Mouse (Mus musculus) erythroid progenitor cell, adult 5-6 weeks (primary cell): Measurements from ENCODE around the gene Slc31a1. TPM values are rescaled to one million over a fixed set of nuclear protein-coding genes. Genes with fewer than 3 reads are reported as not detected.

Source experiments
- ATAC-seq: replicated peaks from 2 replicates; pipeline ENCODE4 v1.8.0; 2016; ENCODE audit warnings: moderate number of reproducible peaks, mild to moderate bottlenecking, moderate TSS enrichment, inconsistent platforms; ENCODE audit not compliant: poor library complexity, low FRiP score, severe bottlenecking
- total RNA-seq, 2 experiments: library from RNA; stranded (forward) in 1 of 2; stranded (reverse) in 1 of 2; fragments of 150-400 nt in 1 of 2; fragments of 186-747, 209-891 nt in 1 of 2; gene quantifications; 2 replicates each; pipeline versions ENCODE4 v1.2.3 to v1.2.4; 2015 to 2017; ENCODE audit warnings: low replicate concordance in 2 of 2

Gene Slc31a1
- total RNA-seq, 2 experiments from 2014 or later, result 4.5 to 6.7 TPM

DNA sequence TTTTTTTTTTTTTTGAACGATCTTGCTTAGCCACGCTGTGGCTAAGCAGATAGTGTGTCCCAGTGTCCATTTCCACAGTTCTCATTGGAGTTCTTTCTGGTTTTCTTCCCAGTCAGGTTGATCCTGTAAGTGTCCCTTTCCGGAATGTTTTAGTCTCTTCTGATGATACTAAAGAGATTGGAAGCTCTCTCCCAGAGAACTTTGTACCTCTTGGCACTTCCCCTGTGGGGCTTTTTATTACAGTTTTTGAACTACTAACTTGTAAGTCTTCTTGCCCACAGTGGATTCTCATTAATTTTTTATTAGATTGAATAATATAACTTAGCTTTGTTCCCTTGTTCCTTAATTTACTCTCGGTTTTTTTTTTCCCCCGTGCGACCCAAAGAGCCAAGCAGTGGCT, 1.0 kb downstream of the Slc31a1 start:
- ATAC-seq, result no peak

DNA sequence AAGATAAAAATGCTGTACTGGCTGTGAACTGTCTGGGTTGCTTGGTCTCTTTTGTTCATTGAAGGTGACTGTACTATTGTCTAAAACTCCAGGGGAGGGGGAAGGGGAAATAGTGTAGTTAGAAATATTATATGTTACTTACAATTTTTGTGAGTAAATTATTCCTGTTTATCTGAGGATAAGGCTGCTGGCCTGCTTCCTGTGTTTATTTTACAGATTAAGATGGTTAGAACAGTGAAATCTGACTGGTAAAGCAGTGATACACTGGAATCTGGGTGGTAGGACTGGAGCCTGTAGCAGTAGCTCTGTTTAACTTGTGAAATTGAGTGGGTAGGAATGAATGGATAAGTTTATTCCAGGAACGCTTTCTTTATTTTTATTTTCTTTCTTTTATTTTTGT, 1.5 kb downstream of the Slc31a1 start:
- ATAC-seq, result no peak

DNA sequence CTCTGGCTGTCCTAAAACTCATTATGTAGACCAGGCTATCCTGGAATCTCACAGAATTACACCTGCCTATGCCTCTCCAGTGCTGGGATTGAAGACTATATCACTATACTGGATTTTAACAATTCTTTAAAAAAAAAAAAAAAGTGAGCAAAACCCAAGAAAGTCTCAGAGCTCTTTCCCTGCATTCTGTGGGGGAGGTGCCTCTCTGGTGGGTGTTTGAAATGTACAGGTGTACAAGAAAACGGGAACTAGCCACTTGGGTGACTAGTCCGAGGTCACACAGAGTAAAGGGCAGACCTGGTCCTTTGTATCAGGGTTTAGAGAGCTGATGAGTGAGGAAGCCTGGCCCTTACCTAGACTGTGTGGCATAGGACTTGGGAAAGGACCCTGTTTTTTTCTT, 1.9 kb downstream of the Slc31a1 start:
- ATAC-seq, result no peak

DNA sequence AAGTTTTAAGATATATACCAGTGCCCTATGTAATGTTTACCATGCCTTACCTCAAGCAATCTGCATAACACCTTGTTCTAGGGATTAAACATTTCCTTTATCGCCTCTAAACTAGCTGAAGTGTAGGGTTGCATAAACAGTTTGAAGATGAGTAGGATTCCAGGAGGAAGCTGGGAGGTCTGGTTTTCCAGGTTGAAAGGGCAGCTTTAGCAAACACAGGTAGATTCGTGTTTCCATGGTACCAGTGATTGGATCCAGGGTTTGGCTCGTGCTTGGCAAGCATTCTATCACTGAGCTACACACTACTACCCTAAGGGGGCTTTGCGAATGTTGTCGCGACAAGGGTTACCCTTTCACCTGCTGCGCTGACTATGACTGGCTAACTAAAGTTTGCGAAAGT, 3.8 kb downstream of the Slc31a1 start:
- ATAC-seq, result no peak

- ATAC-seq, result no peak
These were observed 5.8 kb downstream of the Slc31a1 start for GRCm38 (mm10) chr4:62366291-62366690.

GRCm38 (mm10) chr4:62367586-62367985, 7.1 kb downstream of the Slc31a1 start:
- ATAC-seq, result no peak

GRCm38 (mm10) chr4:62369091-62369490, 8.6 kb downstream of the Slc31a1 start:
- peak; percentile 60 for ATAC-seq

GRCm38 (mm10) chr4:62372410-62372809, 11.9 kb downstream of the Slc31a1 start:
- ATAC-seq, result no peak

DNA sequence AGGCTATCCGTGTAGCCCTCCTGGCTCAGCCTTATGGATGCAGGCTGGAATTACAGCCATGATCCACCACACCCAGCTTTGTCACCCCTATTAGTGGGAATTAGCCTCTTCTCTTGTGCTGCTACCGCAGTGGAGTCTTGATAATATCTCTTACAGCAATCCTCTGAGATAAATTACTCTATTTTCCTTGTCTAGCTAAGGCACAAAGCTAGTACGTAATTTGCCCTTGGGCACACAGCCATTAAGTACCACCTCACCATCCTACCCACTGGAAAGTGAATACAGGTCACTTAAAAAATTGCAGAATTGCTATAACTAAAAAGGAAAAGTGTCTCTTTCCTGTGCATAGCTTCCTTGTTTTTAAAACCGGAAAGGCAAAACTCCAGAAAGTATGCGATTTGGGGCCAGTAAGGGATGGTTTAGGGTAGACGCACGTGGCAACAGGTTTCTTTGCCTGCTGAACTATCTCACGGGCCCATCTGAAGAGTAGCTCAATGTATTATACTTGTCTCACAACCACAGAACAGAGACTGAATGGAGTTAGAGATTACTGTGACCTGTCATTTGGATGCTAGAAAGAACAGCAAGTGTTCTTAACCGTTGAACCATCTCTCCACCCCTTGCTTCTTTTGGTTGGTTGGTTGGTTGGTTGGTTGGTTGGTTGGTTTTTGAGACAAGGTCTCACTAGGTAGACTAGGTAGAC, 12.4 kb downstream of the Slc31a1 start:
- no peak for ATAC-seq

- no peak for ATAC-seq
These were observed 13.1 kb downstream of the Slc31a1 start for GRCm38 (mm10) chr4:62373668-62374067.

DNA sequence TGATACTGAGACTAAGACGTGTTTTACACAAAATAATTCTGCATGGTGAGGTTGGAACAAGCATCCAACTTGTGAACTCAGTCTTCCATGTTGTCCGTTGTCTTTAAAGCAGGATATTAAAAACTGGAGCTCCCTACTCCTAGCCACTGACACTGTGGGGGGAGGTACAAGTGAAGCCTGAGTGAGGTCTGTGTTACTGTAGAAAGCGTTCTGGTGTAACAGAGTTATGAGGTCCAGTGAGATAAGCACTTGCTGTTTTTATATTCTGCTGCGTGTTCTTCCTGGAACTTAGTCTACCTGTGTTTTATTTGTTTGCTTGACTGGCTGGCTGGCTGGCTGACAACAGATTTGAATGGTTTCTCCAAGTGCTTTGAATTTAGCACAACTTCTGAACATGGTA, 13.8 kb downstream of the Slc31a1 start:
- no peak for ATAC-seq

- ATAC-seq, result no peak
These were observed 15.6 kb downstream of the Slc31a1 start for GRCm38 (mm10) chr4:62376123-62376522.

GRCm38 (mm10) chr4:62379724-62380381, 19.3 kb downstream of the Slc31a1 start:
- ATAC-seq, result no peak

- ATAC-seq, result no peak
These were observed 22.7 kb downstream of the Slc31a1 start for GRCm38 (mm10) chr4:62383207-62383606.

DNA sequence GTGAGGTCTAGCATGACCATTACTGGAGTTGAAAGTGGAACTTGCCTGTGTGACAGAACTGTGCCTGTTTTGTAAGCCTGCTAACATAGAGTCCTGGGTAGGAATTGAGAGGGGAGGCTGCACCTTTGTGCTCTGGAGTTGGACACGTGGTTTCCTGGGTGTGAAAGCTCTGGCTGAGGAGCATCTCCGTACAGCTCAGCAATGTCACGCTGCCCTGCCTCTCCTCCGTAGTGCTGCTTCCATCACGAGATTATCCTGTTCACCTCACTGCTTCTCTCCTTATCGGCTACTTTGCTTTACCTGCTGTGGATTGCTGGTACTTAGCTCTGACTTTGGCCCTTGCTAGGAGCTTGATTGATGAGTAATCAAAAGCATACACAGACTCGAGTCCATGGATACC, 23.2 kb downstream of the Slc31a1 start:
- ATAC-seq, result no peak

DNA sequence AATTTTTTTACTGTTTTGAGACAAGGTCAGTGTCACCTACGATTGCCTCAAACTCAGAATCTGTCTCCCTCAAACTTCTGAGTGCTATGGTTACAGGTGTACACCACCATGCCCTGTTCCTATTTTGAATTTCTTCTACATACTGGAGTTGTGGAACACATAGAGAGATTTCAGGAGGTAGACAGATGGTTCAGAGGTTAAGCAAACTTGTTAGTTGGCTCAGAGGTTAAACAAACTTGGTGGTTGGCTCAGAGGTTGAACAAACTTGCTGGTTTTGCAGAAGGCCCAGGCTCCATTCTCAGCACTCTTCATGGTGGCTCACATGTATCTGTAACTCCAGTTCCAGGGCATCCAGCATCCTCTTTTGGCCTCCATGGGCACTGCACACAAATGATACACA, 23.6 kb downstream of the Slc31a1 start:
- no peak for ATAC-seq

DNA sequence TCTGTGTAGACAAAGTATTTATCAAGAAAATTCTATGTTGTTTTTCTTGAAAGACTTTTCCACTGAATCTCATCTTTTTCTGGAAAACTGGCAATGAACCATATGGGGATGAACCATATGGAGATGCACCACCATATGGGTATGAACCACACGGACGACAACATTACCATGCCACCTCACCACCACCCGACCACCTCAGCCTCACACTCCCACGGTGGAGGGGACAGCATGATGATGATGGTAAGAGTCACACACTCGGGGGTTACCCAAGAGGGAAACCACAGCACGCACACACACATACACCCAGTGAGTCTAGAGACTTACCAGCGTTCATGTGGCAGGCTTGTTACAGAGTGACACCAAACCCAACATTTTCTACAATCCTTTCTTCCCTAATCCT, 24.9 kb downstream of the Slc31a1 start:
- ATAC-seq, result no peak

DNA sequence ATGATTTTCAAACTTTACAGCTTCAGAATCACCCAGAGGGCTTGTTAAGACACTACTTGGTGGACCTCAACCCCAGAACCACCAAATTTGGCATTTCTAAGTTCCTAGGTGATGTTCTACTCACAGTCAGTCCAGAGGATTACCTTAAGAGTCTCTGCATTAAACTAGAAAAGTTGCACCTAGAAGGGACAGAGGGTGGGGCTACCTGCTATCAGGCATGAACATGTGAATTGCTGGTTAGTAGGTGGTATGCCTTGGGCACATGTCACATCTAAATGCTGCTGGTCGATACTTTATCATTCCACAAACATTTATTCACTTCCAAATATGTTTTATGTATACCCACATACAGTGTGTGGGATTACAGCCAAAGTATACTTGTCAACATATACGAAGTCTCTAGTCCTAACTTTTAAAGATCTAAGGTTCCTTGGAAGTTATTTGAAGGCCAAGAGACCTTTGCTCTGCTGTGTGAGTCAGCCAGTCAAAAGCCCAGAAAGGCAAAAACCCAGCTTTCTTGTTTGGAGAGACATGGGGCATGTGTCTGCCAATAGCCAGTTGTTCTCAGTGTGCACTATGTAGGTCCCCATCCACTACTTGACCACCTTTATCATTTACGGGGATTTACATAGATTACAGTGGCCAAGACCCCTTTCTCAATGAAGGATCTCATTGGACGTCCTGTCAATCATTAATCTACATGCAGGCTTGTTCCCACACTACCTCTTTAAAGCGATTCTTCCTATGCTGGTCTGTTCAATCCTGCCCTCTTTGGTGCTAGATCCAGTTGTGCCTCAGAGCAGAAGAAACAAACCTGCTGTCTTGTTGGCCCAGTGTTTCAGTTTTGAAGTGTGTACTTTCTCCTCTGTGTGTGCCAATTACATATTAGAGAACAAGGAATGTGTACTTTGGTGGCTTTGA, 29.3 kb downstream of the Slc31a1 start:
- ATAC-seq, result peak; percentile 58

GRCm38 (mm10) chr4:62391892-62392291, 31.4 kb downstream of the Slc31a1 start:
- no peak for ATAC-seq

DNA sequence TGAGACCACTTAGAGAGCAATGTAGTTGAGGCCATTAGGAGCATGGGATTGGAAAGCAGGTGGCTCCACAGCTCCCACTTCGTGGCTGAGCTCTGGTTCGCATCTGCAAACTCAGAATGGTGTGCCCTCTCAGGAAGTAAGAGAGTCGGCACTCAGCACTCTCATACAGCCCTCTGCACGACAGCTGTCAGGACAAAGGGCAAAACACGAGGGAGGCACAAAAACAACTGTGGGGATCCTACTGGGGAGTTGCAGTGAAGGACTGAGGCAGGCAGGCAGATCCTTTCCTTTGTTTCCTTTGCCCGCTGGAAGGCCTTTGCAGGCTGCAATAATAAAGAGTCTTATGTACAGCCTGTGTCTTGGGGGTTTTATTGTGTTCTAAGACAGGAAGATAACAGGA, 32.9 kb downstream of the Slc31a1 start:
- ATAC-seq, result no peak

DNA sequence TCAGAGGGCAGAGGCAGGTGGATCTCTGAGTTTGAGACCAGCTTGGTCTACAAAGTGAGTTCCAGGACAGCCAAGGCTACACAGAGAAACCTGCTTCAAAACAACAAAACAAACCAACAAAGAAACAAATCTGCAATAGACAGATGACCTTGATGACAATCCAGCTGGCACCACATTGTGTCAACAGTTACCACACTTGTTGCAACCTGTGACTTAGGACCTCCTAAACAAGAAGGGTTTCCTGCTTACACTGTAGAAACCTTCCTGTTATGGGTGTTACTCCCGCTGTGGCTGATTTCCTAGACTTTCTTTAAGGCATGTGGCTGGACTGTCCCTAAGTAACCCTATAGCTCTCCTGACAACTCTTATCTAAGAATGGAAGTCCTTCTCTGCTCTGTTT, 35.3 kb downstream of the Slc31a1 start:
- no peak for ATAC-seq
